Mouse (Mus musculus): ENCODE data around the gene Brpf3.

GRCm38 (mm10) chr17:28825359-28826041, 24.6 kb downstream of the Brpf3 start:
- TF ChIP-seq CTCF (IDR thresholded peaks at IDR 0.05) (no peak), EP300 (IDR thresholded peaks at IDR 0.05) (no peak)
